ENCODE assay signal across 8 mouse cellular contexts in genomic region chr4:35225734-35226495, GRCm38 (mm10). TPM values are rescaled to one million over a fixed set of nuclear protein-coding genes. Genes with fewer than 3 reads are reported as not detected.
A peak's percentile ranks its signal among the peaks of the same experiment; 100 is the strongest.
DNase-seq lines count a peak whose midpoint lies in the region; ATAC-seq and TF ChIP-seq lines count a peak whose summit lies in the region.

C9orf72 (minus strand) TSS chr4:35226175.

- intact Hi-C loops in gastrocnemius, adult 2 months (cut with DNase I), result loop anchor here (10.0 kb wide), 1 partner anchor 451 kb away; the partner anchor contains the start of gene Smim8
- intact Hi-C loops in left cerebral cortex, adult 2 months (cut with DNase I), result loop anchor here (10.0 kb wide), 1 partner anchor 451 kb away; the partner anchor contains the start of gene Smim8

- under 1% methylated on average over 51 of the region's 51 CpGs for WGBS in hindbrain, postnatal 0 days

- H3K4me2 ChIP-seq in hindbrain, postnatal 0 days (ENCODE audit: low read depth, low read length), result peak within 1 kb of the TSS; percentile 81

- peak; percentile 87 for ATAC-seq in common myeloid progenitor, adult 5-6 weeks (replicated peaks; ENCODE audit: low read depth, poor library complexity, severe bottlenecking)
- peak; percentile 98 for ATAC-seq in hindbrain, postnatal 0 days
- peak; percentile 87 for ATAC-seq in megakaryocyte, adult 5-6 weeks (ENCODE audit: poor library complexity, severe bottlenecking)

- peak within 1 kb of the TSS; percentile 80 for H3K4me3 ChIP-seq in gastrocnemius, adult 2 months
- peak within 1 kb of the TSS; percentile 80 for H3K4me3 ChIP-seq in hindbrain, postnatal 0 days (ENCODE audit: low read length)
- peak within 1 kb of the TSS; percentile 94 for H3K4me3 ChIP-seq in left cerebral cortex, adult 2 months

- H3K9ac ChIP-seq in hindbrain, postnatal 0 days (replicated peaks; ENCODE audit: low read length), result peak within 1 kb of the TSS; percentile 79

- no peaks in the 10 kb centered on the region for H3K9me3 ChIP-seq in hindbrain, postnatal 0 days (ENCODE audit: low read length)

- H3K27ac ChIP-seq in gastrocnemius, adult 2 months, result peak within 1 kb of the TSS; percentile 96
- H3K27ac ChIP-seq in hindbrain, postnatal 0 days, result peak within 1 kb of the TSS; percentile 80
- H3K27ac ChIP-seq in left cerebral cortex, adult 2 months, result peak within 1 kb of the TSS; percentile 90

- TF ChIP-seq CTCF in gastrocnemius, adult 2 months (IDR thresholded peaks at IDR 0.05), result no peak
- TF ChIP-seq CTCF in hindbrain, postnatal 0 days (IDR thresholded peaks at IDR 0.05; ENCODE audit: low read depth), result no peak
- TF ChIP-seq CTCF in left cerebral cortex, adult 2 months (IDR thresholded peaks at IDR 0.05), result no peak

- DNase-seq in ZHBTc4 (ENCODE audit: low read depth, low spot score), result peak; percentile 94
- DNase-seq in gastrocnemius, adult 2 months, result peak; percentile 96
- peak; percentile 99 for DNase-seq in hindbrain, postnatal 0 days (ENCODE audit: low spot score)
- peak; percentile 94 to 95 for DNase-seq in left cerebral cortex, adult 2 months (ENCODE audit: extremely low spot score in 1 of 2, low spot score in 2 of 2)
- DNase-seq in right cerebral cortex, adult 2 months (ENCODE audit: low spot score in 2 of 2), result peak; percentile 98
- peak; percentile 96 for DNase-seq in urinary bladder, postnatal 14 days (ENCODE audit: low spot score)

- H3K36me3 ChIP-seq in hindbrain, postnatal 0 days (ENCODE audit: insufficient read depth, low read length), result no peaks in the 10 kb centered on the region

- H3K4me1 ChIP-seq in hindbrain, postnatal 0 days (ENCODE audit: insufficient read depth, low read length), result no peaks in the 10 kb centered on the region; the same call in 1 of the 2 replicates

- no peaks in the 10 kb centered on the region for H3K27me3 ChIP-seq in hindbrain, postnatal 0 days (ENCODE audit: insufficient read depth, low read length)

RNA-seq across cellular contexts. Expression of gene C9orf72, which starts in this region (rescaled TPM):
- 6.9 and 10.7 TPM in 2 replicates for total RNA-seq in common myeloid progenitor, adult 5-6 weeks (2017)
- 10 to 100 TPM; 12.5 to 12.9 TPM for total RNA-seq in gastrocnemius, adult 2 months (2021)
- total RNA-seq in hindbrain, postnatal 0 days (2014; rRNA removed), result 42.3 and 49.7 TPM in 2 replicates
- 36.0 and 40.4 TPM in 2 replicates for polyA plus RNA-seq in hindbrain, postnatal 0 days (2015; fragmentation: Nextera tagmentation; extraction: Ambion mirVana)
- total RNA-seq in left cerebral cortex, adult 2 months (2021), result 10 to 100 TPM; 23.3 to 26.8 TPM
- 21.9 and 25.4 TPM in 2 replicates for total RNA-seq in megakaryocyte, adult 5-6 weeks (2015)
- total RNA-seq in megakaryocyte, adult 5-6 weeks (2017), result 17.9 and 22.0 TPM in 2 replicates

Comparison
In these comparisons a context has a peak if more than half of its experiments do, and no peak if none do; other contexts are left out.
1. Peak in every context shown above with its lines: DNase-seq, ATAC-seq, H3K4me3 ChIP-seq and H3K27ac ChIP-seq.